Mouse (Mus musculus) left cerebral cortex, adult 8-10 months (tissue): ENCODE data around the gene Gnat1. TPM values are rescaled to one million over a fixed set of nuclear protein-coding genes. Genes with fewer than 3 reads are reported as not detected.

Experiments used
- DNase-seq, 2 experiments: peaks; one replicate each; pipeline ENCODE4 v3.0.0; 2022; ENCODE audit warnings: low spot score in 2 of 2
- total RNA-seq, 4 experiments: library from RNA; stranded (reverse); gene quantifications; 2 replicates each; pipeline ENCODE4 v1.2.4; 2022

Gnat1 gene
- total RNA-seq, 4 experiments from 2014 or later, result 0.32 to 1.0 (median 0.62) TPM

DNA sequence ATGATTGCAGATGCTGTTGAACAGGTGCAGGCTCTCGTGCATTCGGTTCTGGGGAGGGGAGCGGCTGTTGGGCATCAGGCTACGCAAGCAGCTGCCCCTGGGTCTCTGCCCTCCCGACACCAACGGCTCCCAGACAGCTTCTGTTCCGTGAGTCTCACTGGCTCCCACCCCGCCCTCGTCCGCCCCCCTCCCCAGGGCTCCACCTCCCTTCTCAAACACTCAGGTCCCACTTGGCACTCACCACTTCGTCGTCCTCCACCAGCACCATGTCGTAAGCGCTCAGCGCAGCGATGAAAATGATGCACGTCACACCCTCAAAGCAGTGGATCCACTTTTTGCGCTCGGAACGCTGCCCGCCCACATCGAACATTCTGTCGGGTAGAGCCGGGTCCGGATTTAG, 3.2 kb downstream of the Gnat1 start:
- no peak for DNase-seq

DNA sequence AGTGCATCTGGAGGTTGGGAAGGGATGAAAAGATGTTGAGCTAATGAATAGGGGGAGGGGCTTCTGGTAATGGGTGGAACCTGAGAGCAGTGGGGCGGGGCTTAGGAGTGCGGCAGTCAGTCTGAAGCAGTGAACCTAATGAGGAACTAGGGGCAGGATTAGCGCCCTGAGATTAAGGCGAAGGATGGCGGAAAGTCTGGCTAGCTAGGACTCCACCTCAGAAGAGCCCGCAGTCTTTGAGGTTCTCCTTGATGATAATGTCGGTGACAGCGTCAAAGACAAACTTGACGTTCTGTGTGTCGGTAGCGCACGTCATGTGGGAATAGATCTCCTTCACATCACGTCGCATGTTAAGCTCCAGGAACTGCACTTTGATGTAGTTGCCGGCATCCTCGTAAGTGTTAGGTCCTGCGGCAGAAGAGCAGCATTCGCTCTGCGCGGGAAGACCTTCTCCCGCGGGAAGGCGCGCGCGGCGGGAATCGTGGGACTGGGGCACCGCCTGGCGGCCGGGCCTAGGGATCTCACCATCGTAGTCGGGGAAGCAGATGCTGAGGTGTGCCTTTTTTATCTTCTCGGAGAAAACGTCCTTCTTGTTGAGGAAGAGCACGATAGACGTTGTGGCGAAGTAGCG, 3.7 kb downstream of the Gnat1 start:
- DNase-seq, result peak in 1 of 2 experiments; percentile 57

DNA sequence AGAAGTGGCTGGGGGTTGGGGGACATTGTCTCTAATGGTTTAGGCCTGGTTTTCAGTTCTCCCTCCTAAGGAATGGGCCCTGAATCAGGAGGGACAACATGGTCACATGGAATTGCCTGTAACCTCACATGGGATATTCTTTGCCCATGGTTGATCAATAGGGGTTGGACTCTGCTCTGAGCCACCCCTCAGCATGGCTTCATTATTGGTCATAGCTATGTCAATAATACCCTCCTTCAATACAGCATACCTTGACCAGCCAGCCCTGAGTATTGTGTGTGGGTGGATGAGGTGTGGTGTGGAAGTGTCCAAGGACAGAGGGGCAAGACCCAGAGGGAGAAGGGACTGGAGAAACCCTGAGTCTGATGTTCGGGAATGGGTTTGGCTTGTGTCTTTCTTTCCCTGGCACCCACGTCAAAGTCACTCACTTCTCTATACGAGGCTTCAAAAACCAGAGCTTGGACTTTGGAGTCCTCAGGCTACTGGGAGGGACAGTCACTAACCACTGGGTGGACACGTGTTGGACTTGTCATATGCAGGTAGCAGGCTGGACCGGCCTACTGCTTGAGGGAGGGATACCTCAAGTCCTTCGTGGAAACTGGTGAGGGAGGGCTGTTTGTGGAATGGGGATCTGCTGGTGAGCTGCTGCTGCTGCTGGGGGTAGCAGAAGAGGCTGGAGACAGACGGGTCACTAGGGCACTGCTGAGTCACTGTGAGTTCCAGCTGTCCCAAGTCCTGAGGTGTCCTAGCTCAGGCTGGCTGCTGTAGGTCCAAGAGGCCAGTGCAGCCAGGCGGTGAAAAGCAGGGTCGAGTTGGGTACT, 4.7 kb downstream of the Gnat1 start:
- no peak for DNase-seq

DNA sequence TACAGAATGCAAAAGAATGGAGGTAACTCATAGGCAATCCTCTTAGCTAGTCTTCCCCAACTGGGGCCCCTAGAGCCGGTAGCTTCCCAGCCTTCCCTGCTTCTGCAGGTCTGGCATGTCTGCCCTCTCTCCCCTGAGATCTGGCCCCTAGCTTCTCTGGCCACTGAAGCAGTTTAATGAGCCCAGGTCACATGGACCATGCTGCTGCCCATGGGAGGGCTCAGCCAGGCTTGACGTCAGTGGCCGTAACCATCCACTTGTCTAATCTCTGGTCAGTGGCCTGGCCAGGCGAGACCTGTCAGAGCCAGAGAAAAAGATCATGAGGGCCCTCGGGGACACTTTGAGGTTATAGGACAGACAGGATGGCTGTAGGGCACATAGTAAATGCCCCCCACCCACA, 9.3 kb downstream of the Gnat1 start:
- no peak for DNase-seq

DNA sequence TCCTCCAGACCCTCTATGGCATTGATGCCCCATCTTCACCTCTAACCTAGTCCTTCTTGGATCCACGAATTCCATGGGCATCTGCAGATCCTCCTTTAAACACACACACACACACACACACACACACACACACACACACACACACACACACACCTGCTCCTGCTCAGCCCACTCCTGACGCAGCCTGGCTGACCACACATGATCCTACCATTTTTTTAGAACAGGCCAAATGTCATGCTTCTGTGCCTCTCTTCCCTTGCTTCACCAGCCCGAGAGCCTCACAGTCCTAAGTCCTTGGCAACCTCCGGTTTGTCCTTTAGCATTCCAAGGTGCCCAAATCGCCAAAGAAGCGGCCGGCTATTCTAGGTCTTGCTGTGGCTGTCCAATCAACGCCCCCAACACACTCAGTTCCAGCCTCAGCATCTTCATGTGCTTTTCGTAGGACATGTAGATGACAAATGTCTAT, 10.0 kb downstream of the Gnat1 start, which contains the start of gene Slc38a3:
Gene Slc38a3, minus strand, starts transcription at position 51 of the 466 bp plus-strand sequence.
- no peak for DNase-seq

DNA sequence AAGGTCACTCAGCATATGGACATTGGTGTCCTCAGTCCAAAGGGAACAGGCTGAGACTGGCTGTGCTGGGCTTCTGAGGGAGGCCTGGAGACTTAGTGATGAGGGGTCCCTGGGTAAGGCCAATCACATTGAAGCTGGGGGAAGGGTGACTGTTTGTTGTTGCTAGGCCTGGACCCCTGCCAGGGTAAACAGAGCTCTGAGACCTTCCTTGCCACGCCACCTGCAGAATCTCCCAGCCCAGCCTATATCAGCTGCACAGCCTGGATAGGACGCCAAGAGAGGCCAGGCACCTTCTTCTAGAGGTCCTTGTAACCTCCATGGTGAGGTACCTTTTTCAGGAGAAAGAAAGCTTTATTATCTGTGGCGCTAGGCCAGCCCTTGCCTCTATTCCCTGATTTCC, 10.6 kb downstream of the Gnat1 start:
- DNase-seq, result no peak

DNA sequence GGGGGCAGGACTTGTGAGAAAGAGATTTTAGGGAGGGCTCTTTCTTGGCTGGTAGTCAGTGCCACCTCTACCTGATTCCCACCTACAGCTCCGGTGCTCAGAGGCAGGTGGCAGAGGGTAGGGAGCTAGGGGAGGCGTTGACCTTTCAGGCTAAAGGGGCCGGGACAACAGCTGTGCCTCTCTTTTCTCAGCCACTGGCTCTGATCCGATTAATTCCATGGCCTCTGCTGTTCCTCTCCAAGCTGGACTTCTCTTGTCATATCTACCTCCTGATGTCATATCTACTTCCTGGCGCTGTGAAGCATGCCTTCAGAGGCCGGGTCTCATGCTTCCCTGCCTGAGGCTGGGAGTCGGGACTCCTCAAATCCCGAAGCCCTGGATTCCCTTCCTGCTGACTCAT, 11.5 kb downstream of the Gnat1 start:
- no peak for DNase-seq

DNA sequence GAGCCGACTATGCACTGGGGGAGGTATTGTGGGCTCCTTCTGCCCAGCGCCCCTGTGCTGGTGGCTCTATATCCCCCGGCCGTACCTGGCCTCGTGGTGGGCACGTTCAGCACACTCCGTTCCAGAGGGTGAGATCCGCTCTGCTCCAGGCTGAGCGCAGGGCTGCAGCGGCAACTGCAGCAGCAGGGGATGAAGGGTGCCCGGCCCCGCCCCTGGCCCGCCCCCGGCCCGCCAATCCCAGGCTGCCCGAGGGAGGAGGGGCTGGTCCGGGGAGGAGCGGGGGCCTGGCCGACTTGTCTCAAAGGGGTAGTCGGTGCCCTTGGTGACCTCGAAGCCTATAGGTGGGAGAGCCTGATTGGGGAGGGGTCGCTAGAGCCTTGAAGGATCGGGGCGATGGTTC, 12.3 kb downstream of the Gnat1 start:
- no peak for DNase-seq

DNA sequence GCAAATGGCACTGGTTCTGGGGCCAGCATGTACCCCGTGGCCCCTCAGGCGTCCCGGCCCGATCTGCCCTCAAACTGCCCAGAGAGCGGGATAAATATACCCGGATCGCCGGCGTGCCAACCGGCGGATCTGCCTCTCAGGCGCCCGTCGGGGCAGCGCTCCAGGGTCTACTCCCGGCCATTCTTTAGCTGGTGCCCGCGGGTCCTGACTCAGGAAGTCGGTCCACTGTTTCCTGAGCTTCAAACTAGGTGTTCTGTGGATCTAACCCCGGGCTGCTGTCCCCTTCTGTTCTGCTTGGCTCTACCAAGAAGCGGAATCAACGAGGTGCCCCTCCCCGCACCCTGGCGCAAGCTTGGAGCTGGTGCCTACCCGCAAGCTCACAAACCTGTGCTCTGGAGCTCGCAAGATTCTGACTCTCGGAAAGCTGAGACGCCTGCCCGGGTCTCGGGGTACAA, 12.7 kb downstream of the Gnat1 start:
- no peak for DNase-seq

DNA sequence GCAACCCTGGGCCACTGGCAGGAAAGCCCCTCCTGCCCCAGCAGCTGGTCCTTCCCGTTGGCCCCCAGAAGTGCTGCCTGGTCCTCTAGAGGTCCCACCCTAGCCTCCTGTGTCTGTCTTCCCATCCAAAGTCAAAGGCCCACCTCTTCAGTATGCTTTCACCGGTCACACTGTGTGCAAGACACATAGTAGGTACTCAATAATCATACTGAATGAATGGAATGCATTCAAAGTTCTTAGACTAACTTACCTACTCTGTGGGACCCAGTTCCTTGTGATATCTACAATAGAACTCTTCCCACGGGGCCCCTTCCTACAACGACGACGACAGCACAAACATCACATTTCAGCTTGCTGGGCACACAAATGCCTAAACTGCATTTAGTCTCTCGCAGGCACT, 14.2 kb downstream of the Gnat1 start:
- no peak for DNase-seq

DNA sequence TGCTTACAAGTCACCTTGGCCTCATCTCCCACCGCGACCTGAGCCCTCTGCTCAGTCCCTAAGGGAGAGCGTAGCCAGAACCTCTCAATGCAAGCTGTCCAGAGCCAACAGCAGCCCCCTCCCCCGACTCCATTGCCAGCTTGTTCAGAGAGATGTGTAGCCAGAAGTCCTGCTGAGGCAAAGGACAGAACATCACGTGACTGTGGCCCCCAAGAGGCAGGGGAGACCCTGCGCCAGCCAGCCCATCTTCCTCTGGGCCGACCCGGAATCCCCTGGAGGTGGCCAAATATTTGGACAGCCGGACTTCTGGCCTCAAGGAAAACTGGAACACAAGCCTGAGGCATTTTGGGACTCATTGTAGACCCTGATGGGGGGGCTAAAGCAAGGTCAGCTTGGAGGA, 16.0 kb downstream of the Gnat1 start:
- DNase-seq, result no peak

DNA sequence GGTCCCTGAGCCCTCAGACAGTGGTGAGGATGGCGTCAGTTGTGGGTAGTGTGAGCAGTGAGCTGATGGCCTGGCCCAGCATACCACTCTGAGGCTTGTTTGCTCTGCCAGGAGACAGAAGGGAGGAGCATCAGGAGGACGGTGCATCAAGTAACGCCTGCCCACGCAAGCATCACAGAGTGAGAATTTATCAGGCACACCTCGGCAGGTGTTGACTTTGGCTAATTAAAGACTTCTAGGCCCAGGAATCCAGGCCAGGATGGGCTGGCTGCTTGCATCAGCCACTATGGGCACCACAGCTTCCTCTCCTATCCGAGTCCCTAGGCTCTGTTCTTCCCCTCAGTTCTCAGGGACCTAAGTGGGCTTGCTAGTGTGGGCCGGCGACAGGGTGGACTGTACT, 17.2 kb downstream of the Gnat1 start:
- no peak for DNase-seq

DNA sequence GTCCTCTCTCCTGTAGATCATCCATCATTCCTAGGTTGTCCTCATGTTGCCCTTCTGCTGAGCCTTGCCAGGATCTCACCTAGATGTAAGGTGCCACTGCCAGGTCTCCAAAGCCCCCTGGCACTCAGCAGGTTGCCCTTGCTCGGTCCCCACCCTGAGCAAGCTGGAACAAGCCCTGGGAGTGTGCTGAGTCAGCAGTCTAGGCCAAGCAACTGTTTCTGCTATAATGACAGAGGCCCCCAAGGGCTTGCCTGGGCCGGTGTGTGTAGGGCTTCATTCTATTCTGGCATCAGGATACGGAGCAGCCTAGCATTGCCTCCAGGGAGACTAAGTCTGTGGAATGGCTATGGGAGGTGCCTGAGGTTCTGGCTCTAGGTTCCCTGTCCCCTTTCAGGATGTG, 18.7 kb downstream of the Gnat1 start:
- DNase-seq, result no peak

DNA sequence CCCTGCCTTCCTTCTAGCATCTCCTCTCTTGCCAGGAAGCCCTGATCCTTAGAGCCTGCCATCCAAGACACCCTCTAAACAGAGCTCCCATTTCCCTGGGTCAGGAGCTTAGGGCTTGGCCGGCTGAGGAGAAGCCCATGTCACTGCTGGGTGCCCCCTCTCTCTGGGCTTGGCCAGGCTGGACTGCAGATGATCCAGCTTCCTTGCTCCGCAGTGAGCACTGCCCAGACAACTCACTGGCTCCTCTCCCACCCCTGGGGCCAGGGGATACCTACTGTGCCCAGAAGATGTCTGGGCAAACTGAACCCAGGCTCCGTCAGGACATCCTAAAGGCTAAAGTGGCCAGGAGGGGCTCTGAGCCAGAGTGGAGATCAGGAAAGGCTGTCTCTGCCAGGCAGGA, 19.6 kb downstream of the Gnat1 start:
- DNase-seq, result no peak

DNA sequence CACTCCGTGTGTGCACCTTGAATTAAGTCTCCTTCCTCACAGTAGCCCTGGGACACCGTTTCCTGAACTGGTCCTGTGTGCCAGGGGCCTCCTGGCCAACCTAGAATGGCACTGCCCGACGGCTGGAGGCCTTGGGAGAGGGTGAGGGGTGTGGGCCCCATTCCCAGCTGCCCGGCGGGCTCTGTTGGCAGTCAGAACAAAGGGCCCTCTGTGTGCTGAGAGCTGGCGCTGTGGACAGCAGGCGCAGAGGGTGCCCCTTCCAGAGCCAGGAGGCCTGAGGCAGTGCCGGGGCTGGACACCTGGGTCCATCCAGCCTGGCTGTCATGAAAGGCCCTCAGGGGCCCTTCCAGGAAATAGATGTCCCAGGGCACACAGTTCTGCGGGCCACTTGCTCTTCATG, 20.0 kb downstream of the Gnat1 start:
- DNase-seq, result peak; percentile 43 to 82

DNA sequence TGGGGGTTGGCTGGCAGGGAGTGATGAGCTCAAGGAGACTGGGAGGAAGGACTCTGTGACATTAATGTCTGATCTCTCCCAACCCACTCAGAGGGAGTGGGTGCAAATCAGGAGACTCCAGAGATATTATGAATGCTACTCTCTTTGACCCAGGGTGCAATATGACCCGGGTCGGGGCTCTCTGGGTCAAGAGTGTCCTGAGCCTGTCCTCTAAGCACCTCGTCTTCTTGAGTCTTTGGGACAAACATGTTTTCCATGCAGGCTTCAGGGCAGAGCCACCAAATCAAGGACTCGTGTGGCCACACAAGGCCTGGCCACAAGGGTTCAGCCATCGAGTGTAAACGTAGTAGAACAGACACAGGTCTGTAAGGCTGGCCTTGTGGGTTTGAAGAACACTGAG, 21.4 kb downstream of the Gnat1 start:
- no peak for DNase-seq

DNA sequence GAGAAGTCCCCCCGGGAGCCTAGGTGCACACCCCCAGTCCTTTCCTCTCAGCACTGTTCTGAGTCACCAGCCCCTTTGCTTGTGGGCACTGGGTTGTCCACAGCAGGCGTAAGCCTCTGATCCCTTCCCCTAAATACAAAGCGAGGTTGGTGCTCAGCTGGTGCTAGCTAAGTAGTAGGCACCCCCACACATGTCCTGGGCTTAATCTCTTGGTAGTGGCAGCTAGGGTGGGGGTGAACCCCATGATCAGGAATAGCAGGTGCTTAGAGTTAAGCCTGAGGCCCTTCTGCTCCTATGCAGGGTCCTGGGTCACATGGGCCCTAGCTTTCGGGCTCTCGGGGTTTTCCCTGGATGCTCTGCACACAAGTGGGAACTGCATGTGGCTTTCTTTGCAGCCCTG, 22.4 kb downstream of the Gnat1 start:
- DNase-seq, result no peak

DNA sequence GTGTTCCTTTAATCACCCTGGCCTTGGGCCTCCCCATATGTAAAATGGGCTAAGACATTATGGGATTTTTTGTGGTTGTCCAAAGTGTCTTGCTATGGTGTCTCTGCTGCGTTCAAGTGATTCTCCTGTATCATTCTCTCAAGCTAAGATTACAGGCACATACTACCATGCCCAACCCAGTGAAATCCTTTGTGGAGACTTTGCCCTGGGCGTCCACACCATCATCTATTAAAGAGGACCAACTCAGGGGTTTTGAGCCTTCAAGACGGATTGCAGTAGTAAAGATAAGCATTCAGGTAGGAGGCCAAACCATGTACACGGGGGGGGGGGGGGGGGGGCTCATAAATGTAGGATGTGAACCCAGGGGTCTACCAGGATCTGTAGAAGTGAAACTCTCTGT, 24.9 kb downstream of the Gnat1 start:
- DNase-seq, result no peak

DNA sequence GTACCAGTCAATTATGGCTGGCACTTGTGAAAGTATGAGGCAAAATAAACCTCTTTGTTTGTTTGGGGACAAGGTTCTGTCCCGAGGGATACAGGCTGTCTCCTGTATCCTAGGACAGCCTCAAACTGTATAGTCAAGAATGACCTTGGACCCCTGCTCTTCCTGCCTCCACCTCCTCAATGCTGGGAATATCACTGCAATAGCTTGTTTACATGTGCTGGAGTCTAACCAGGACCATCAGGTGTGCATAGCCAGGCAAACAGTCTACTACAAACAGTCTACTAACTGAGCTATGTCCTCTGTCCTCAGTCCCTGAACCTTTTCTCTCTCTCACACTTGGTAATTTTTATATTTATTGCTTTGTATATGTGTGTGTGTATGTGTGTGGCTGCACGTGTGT, 26.0 kb downstream of the Gnat1 start:
- DNase-seq, result no peak

DNA sequence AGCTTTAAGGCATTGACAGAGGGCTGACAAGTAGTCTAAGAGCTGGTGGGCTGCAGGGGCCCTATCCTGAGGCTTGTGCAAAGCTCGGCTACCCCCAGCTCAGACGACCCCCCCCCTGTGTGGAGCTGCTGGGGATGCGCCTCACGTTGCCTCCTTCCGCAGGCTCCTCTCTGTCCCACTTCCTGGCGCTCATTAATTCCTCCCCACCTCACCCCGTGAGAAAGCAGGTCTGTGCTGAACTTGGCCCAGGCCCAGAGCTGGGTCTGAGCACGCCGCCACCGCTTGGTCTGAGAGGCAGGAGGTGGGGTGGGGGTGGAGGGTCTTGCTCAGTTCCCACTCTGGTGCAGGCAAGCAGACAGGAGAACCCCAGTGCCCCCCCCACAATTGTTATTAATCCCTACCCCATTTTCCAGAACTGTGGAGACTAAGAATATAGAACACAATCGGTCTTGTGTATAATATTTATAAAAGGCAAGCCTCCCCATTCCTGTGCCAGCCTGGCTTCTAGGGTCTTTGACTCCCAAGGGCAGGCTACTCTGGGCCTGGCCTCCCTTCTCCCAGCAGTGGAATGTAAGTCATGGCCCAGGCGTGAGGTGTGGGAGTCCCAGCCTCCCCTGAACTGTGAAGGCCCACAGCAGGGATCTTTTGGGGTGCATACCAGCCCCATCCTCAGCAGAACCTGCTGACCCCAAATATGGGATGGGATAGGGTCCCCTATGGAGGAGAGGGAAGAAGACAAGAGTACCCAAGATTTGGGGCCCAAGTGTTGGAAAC, 28.6 kb downstream of the Gnat1 start:
- DNase-seq, result no peak

DNA sequence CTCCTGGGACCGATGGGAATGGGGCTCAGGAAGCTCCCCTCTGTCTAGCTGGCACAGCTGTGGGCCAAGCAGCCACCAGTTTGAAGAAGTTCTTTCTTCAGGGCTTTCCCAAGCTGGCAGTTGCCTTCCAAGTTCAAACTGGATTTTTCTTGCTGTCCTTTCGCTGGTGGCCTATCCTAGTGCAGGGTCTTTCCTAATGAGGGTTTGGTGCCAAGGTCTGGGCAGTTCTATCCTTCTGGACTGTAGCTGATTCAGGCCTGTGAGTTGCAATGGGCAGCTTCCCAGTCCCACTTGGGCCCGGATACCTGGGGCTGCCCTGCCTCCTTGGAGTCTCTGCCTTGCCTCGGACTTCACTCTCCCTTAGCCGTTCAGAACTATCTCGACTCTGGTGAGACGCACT, 29.3 kb downstream of the Gnat1 start:
- no peak for DNase-seq

DNA sequence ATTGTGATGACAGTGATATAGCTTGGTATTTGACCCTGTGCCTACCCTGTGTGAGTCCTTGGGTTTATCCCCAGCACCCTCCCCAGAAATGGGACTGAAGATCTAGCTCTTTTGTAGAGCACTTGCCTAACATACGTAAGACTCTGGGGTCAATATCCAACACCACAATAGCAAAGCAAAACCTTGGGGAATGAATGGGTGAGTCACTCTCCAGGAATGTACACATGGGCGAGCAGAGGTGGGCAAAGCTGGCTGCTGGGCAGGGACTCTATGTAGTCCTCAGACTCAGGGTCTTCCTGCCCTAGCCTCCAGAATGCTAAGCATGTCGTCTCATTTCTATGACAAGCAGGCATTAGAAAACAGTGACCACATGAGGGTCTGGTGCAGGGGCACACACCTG, 30.7 kb downstream of the Gnat1 start:
- no peak for DNase-seq
